Mouse (Mus musculus): ENCODE results near the gene Bach1. TPM values are rescaled to one million over a fixed set of nuclear protein-coding genes. Genes with fewer than 3 reads are reported as not detected.

Bach1 gene
- polyA plus RNA-seq, 1 experiment from 2014 or later, result 36.9 TPM

DNA sequence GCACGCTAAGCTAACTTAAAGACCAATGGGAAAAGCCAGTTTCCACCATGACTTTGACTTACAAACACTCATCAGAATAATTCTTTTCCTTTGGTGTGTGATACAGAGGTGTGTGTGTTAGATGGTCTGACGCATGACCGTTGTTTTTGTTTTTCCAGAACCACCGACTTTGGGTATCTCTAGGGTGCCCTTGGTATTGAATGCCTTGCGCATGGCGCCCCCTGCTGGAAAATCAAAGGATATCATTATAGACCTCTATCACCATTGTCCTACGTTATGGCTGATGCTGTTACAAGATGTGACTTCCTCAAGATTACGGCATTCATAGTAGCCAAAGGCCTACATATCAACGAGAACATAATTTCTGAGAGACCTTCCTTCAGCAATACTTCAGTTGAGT is 56.1 kb downstream of the Bach1 start:
- Histone ChIP-seq H3K4me3 (ENCODE audit: inconsistent target) (no peak overlapping the region), H3K27ac (no peak overlapping the region), H3K79me2 (ENCODE audit: inconsistent target) (no peaks in the 10 kb centered on the region), H3K36me3 (ENCODE audit: inconsistent target) (no peaks in the 10 kb centered on the region)
- WGBS (ENCODE audit: missing documents), result 14% methylated on average over 7 of the region's 9 CpGs

DNA sequence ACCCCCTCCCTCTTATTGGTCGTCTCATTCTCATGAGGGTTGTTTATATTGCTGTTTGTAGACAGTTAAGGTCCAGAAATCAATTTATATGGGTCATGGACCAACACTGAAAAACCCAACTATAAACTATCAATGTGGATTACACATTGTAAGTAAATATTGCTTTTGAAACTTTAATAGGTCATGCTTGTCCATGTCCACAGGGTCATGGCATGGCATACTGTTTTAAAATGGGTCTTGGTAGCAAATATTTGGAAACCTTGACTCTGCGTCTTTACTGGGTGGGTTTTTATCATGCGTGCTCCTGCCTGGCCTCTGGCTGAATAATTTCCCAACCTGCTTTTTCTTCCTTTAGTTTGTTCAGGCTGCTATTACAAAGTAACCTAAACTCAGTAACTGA is 57.2 kb downstream of the Bach1 start:
- WGBS (ENCODE audit: missing documents), result 83% methylated on average over 3 of the region's 3 CpGs
- H3K4me3 ChIP-seq (ENCODE audit: inconsistent target), result no peak overlapping the region
- H3K79me2 ChIP-seq (ENCODE audit: inconsistent target), result no peaks in the 10 kb centered on the region
- no peaks in the 10 kb centered on the region for H3K36me3 ChIP-seq (ENCODE audit: inconsistent target)
- H3K27ac ChIP-seq, result no peak overlapping the region

DNA sequence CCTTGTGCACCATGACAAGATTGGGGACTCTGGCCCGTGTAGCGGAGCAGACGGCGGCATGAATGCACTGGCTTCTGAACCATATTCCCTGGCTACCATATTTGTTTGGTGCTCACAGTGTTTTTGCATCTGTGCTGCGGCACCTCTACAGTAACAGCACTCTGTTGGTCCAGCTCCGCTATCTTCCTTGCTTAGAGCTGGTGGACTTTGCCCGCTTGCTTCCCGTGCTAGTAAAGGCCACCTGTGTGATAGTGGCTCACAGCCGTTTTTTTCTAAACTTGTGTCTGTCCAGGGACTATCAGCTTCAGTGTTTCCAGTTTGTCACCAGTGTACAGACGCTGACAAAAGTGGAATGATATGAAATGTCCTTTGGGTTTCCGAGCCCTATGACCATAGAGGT is 59.3 kb downstream of the Bach1 start:
- Histone ChIP-seq H3K79me2 (ENCODE audit: inconsistent target) (no peaks in the 10 kb centered on the region), H3K36me3 (ENCODE audit: inconsistent target) (no peaks in the 10 kb centered on the region), H3K4me3 (ENCODE audit: inconsistent target) (no peak overlapping the region), H3K27ac (no peak overlapping the region)
- 96% methylated on average over 11 of the region's 11 CpGs for WGBS (ENCODE audit: missing documents)

DNA sequence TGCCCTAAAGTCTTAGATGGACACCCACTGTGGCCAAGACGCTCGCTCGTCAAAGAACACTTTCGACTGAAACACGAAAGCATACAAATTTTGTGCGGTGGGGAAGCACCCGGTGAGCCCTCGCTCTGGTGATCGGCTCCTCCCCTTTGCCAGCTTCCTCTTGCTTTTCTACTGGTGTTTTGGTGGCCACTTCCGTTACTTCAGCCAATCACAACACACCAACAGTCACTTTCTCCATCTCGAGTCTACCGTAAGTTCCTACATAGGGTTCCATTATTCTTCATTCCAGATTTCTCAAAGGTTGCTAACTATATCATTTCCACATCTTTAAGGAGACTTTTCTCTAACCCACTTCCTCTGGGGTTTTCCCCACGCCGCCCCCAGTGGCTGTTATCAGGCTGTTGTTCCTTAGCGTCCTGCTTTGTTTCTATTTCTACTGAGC is 65.9 kb downstream of the Bach1 start:
- no peak overlapping the region for H3K4me3 ChIP-seq (ENCODE audit: inconsistent target)
- H3K79me2 ChIP-seq (ENCODE audit: inconsistent target), result no peaks in the 10 kb centered on the region
- no peaks in the 10 kb centered on the region for H3K36me3 ChIP-seq (ENCODE audit: inconsistent target)
- no peak overlapping the region for H3K27ac ChIP-seq
- 71% methylated on average over 15 of the region's 15 CpGs for WGBS (ENCODE audit: missing documents)

DNA sequence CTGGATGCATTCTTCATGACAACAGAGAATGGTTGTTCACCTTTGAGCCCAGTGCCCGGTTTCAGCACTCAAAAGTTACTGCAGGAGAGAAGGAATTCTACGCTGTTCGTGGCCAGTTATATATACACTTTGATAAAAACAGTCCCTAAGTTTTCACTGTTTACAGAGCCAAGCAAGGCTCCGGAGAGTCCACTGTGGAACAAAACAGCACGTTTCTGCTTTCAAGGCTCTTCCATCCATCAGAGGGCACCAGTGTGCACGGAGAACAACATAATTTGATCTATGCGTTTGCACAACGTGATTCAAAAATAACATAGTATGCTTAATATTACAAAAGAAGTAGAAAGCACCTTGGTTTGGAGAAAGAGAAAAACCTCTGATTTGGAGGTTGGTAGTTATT is 67.2 kb downstream of the Bach1 start:
- Histone ChIP-seq H3K27ac (no peak overlapping the region), H3K79me2 (ENCODE audit: inconsistent target) (no peaks in the 10 kb centered on the region), H3K36me3 (ENCODE audit: inconsistent target) (no peaks in the 10 kb centered on the region), H3K4me3 (ENCODE audit: inconsistent target) (no peak overlapping the region)
- WGBS (ENCODE audit: missing documents), result 62% methylated on average over 8 of the region's 8 CpGs

DNA sequence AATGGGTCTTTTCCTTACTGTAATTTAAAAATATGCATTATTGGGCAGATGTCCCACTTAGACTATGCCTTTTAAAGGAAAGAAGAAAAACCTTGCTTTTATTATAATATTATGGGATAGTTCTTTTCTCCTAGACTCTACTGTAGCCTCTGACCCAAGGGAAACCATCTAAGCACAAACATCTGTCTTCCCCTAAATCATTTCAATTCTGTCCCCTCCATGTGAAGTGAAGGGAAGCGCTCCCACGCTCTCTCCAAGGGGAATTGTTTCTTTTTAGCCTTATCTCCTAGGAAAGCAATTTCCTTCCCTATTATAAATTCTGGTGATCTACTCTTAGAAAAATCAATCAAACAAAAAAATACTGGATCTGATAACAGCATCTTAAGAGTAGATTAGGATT is 71.8 kb downstream of the Bach1 start:
- Histone ChIP-seq H3K27ac (no peak overlapping the region), H3K79me2 (ENCODE audit: inconsistent target) (no peaks in the 10 kb centered on the region), H3K4me3 (ENCODE audit: inconsistent target) (no peak overlapping the region), H3K36me3 (ENCODE audit: inconsistent target) (no peaks in the 10 kb centered on the region)
- 92% methylated on average over 2 of the region's 2 CpGs for WGBS (ENCODE audit: missing documents)

DNA sequence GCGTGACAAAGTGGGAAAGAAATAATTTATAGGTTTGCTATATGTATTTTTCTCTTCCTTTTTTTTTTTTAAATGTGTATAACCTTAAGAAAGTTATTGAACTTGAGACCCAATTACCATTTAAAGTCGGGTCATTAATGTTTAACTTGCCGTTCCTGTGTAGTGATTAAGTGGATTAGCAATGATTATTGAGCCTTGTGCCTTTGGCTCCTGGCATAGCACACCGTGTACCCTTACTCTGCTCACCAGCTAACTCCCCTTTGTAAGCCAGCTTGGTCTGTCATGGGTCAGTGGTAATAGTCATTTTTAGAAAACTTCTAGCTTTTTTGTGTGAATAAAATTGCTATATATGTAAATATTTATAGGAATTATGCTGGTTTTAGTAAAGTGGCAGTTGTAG is 73.2 kb downstream of the Bach1 start:
- 85% methylated on average over 4 of the region's 4 CpGs for WGBS (ENCODE audit: missing documents)
- no peaks in the 10 kb centered on the region for H3K79me2 ChIP-seq (ENCODE audit: inconsistent target)
- no peak overlapping the region for H3K4me3 ChIP-seq (ENCODE audit: inconsistent target)
- no peak overlapping the region for H3K27ac ChIP-seq
- no peaks in the 10 kb centered on the region for H3K36me3 ChIP-seq (ENCODE audit: inconsistent target)

DNA sequence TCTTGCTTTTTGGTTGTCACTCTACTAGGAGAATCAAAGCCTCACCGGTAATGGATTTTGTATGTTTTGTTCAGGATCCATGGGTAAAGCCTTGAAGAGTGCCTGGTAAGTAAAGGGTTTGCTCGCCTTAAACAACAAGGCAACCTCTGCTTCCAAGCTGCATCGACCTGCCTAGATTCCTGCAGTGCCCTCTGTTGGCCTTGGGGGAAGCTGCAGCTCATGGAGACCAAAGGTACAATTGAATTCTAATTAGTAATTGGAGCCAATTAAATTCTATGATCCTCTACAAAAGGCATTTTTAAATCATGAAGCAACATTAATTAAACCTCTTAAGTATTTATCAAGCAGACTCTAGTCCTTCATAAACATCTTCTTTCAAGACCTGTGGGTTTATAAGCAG is 75.7 kb downstream of the Bach1 start:
- Histone ChIP-seq H3K36me3 (ENCODE audit: inconsistent target) (no peaks in the 10 kb centered on the region), H3K79me2 (ENCODE audit: inconsistent target) (no peaks in the 10 kb centered on the region), H3K4me3 (ENCODE audit: inconsistent target) (no peak overlapping the region), H3K27ac (no peak overlapping the region)
- 76% methylated on average over 3 of the region's 3 CpGs for WGBS (ENCODE audit: missing documents)

DNA sequence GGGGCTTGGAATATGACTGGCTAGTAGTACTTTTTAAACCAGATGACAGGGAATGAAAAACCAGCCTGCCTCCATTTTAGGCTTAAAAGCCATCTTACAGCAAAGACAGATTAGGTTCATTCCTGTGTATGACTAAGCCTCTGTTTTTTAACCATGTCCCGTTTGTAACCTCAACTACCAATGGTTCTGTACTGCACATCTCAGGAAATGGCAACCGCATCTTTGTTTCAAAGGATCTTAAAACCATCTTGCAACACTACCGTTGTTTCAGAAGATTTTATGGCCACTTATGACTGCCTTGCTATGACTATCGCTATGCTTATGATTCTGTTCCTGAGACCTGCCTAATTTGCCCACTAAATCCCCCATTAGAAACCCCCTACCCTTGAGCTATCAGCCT is 78.6 kb downstream of the Bach1 start:
- Histone ChIP-seq H3K27ac (no peak overlapping the region), H3K79me2 (ENCODE audit: inconsistent target) (no peaks in the 10 kb centered on the region), H3K4me3 (ENCODE audit: inconsistent target) (no peak overlapping the region), H3K36me3 (ENCODE audit: inconsistent target) (no peaks in the 10 kb centered on the region)
- WGBS (ENCODE audit: missing documents), result 28% methylated on average over 4 of the region's 4 CpGs

DNA sequence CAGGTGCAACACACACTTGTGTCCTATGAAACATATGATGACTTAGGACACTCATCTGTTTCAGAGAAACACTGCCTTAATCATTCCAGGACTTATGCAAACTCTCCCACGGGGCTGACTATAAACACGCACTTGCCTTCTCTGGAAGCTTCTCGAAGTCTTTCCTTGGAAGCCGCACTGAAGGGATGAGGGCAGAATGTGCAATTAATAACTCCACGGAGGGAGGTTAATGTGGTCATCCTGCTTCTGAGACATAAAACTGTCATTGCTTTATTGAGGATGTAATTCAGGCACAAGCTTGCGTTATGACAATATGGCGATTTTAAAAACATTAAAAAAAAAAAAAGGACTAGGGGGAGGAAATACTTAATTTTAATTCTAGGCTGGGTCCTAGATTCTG is 82.9 kb downstream of the Bach1 start:
- no peaks in the 10 kb centered on the region for H3K79me2 ChIP-seq (ENCODE audit: inconsistent target)
- no peak overlapping the region for H3K4me3 ChIP-seq (ENCODE audit: inconsistent target)
- no peaks in the 10 kb centered on the region for H3K36me3 ChIP-seq (ENCODE audit: inconsistent target)
- no peak overlapping the region for H3K27ac ChIP-seq
- WGBS (ENCODE audit: missing documents), result 90% methylated on average over 7 of the region's 7 CpGs

Other genes starting within 250 kb of the Bach1 start
- gene Usp16, start 244.2 kb upstream of the Bach1 start, polyA plus RNA-seq (2018), result 37.7 to 90.8 TPM (median 40.3 TPM) in 3 replicates
- gene Cct8, start 203.1 kb upstream of the Bach1 start, polyA plus RNA-seq (2018), result 108 to 198 TPM (median 124 TPM) in 3 replicates
- gene Map3k7cl, start 145.6 kb upstream of the Bach1 start, polyA plus RNA-seq (2018), result not detected in 3 replicates